Mouse (Mus musculus) myocyte (in vitro differentiated cells): ENCODE results near the gene Oxld1. TPM values are rescaled to one million over a fixed set of nuclear protein-coding genes. Genes with fewer than 3 reads are reported as not detected.

Experiments used
- H3K27me3 ChIP-seq: one replicate; pipeline ENCODE4 v1.6.1; 2011; ENCODE audit not compliant: control insufficient read depth, insufficient read depth, insufficient read length
- H3K36me3 ChIP-seq: one replicate; pipeline ENCODE4 v1.6.1; 2011; ENCODE audit not compliant: control insufficient read depth, insufficient read depth
- H3K4me2 ChIP-seq: one replicate; pipeline ENCODE4 v1.6.1; 2011; ENCODE audit warnings: low read depth, control low read depth
- H3K4me3 ChIP-seq: one replicate; pipeline ENCODE4 v1.5.1; 2011; ENCODE audit warnings: mild to moderate bottlenecking, control low read depth, moderate library complexity
- H3K79me2 ChIP-seq: one replicate; pipeline ENCODE4 v1.6.1; 2011; ENCODE audit not compliant: control insufficient read depth, insufficient read depth
- H3ac ChIP-seq: one replicate; pipeline ENCODE4 v1.6.1; 2011; ENCODE audit not compliant: control insufficient read depth, insufficient read length
- CEBPB ChIP-seq: IDR thresholded peaks from 2 replicates; pipeline ENCODE4 v1.6.1; 2011; ENCODE audit warnings: mild to moderate bottlenecking, moderate library complexity; ENCODE audit not compliant: poor library complexity, insufficient read depth, severe bottlenecking
- E2F4 ChIP-seq: IDR thresholded peaks from one replicate; pipeline ENCODE4 v1.6.1; 2011; ENCODE audit warnings: mild to moderate bottlenecking, control low read depth, moderate library complexity; ENCODE audit not compliant: insufficient read depth
- MAX ChIP-seq: IDR thresholded peaks from one replicate; pipeline ENCODE4 v1.6.1; 2011; ENCODE audit warnings: low read depth, mild to moderate bottlenecking, control low read depth
- MYOD1 ChIP-seq, 3 experiments: IDR thresholded peaks; one replicate each; pipeline ENCODE4 v1.6.1; 2011; ENCODE audit warnings: control low read depth in 2 of 3, low read depth in 2 of 3, mild to moderate bottlenecking in 2 of 3, moderate library complexity in 1 of 3; ENCODE audit not compliant: insufficient read length in 2 of 3, control insufficient read depth in 1 of 3
- MYOG ChIP-seq, 3 experiments: IDR thresholded peaks; one replicate each; pipeline ENCODE4 v1.6.1; 2011; ENCODE audit warnings: control low read depth in 2 of 3, low read depth in 2 of 3, mild to moderate bottlenecking in 2 of 3; ENCODE audit not compliant: insufficient read length in 2 of 3, control insufficient read depth in 1 of 3, insufficient read depth in 1 of 3
- POLR2A ChIP-seq: IDR thresholded peaks from one replicate; pipeline ENCODE4 v1.6.1; 2011; ENCODE audit warnings: low read depth, mild to moderate bottlenecking, control low read depth, moderate library complexity; ENCODE audit not compliant: insufficient read length
- POLR2AphosphoS2 ChIP-seq: IDR thresholded peaks from one replicate; pipeline ENCODE4 v1.6.1; 2011; ENCODE audit warnings: low read depth, control low read depth; ENCODE audit not compliant: insufficient read length
- REST ChIP-seq: IDR thresholded peaks from one replicate; pipeline ENCODE4 v1.6.1; 2011; ENCODE audit warnings: mild to moderate bottlenecking, control low read depth, moderate library complexity; ENCODE audit not compliant: insufficient read depth, insufficient read length
- SRF ChIP-seq: IDR thresholded peaks from one replicate; pipeline ENCODE4 v1.6.1; 2011; ENCODE audit warnings: low read depth; ENCODE audit not compliant: control insufficient read depth, insufficient read length
- TCF12 ChIP-seq: IDR thresholded peaks from one replicate; pipeline ENCODE4 v1.6.1; 2011; ENCODE audit warnings: mild to moderate bottlenecking, control low read depth; ENCODE audit not compliant: poor library complexity, insufficient read depth, severe bottlenecking
- TCF3 ChIP-seq: IDR thresholded peaks from one replicate; pipeline ENCODE4 v1.6.1; 2011; ENCODE audit warnings: low read depth, control low read depth; ENCODE audit not compliant: insufficient read length
- USF1 ChIP-seq: IDR thresholded peaks from one replicate; pipeline ENCODE4 v1.6.1; 2011; ENCODE audit warnings: low read depth, mild to moderate bottlenecking, control low read depth, moderate library complexity
- polyA plus RNA-seq: library from polyadenylated mRNA; unstranded; fragments of >200 nt; fragmentation: generic; extraction: Trizol; gene quantifications from one replicate; pipeline ENCODE4 v1.2.1, GENCODE M21; 2012; ENCODE audit warnings: missing spikeins

Gene Oxld1
- polyA plus RNA-seq, 1 experiment = 17.4 TPM

GRCm38 (mm10) chr11:120484265-120484981, 26.6 kb upstream of the Oxld1 start, which contains the start of gene Mrpl12:
Gene Mrpl12 (plus strand): TSS chr11:120484613.
- TF ChIP-seq POLR2A (peak; percentile 84), TCF3 (no peak), MYOG (IDR thresholded peaks at IDR 0.05; ENCODE audit: control insufficient read depth in 1 of 3, insufficient read depth in 1 of 3, insufficient read length in 2 of 3, low read depth in 2 of 3) (peak in 2 of 3 experiments; percentile 12 to 59), POLR2AphosphoS2 (peak; percentile 90), MYOD1 (IDR thresholded peaks at IDR 0.05; ENCODE audit: control insufficient read depth in 1 of 3, insufficient read length in 2 of 3, low read depth in 2 of 3) (no peak), E2F4 (no peak), TCF12 (no peak), CEBPB (no peak), REST (no peak), SRF (peak; percentile 79), MAX (no peak), USF1 (no peak)
- H3K4me2 ChIP-seq = peak within 1 kb of the TSS; percentile 92
- H3K79me2 ChIP-seq = peaks cover 24% of the 10 kb centered on the region
- H3K4me3 ChIP-seq = peak within 1 kb of the TSS; percentile 91
- peak within 1 kb of the TSS; percentile 90 for H3ac ChIP-seq
- no peaks in the 10 kb centered on the region for H3K27me3 ChIP-seq
- H3K36me3 ChIP-seq = peaks cover 28% of the 10 kb centered on the region

- Histone ChIP-seq H3ac (no peak overlapping the region), H3K4me2 (peak overlapping the region; percentile 78), H3K36me3 (peaks cover 28% of the 10 kb centered on the region), H3K27me3 (no peaks in the 10 kb centered on the region), H3K4me3 (peak overlapping the region; percentile 91), H3K79me2 (peaks cover 24% of the 10 kb centered on the region)
- TF ChIP-seq MYOG (IDR thresholded peaks at IDR 0.05; ENCODE audit: control insufficient read depth in 1 of 3, insufficient read depth in 1 of 3, insufficient read length in 2 of 3, low read depth in 2 of 3) (no peak), MYOD1 (IDR thresholded peaks at IDR 0.05; ENCODE audit: control insufficient read depth in 1 of 3, insufficient read length in 2 of 3, low read depth in 2 of 3) (no peak), SRF (no peak), POLR2A (no peak)
Measured at GRCm38 (mm10) chr11:120483448-120483934, 25.6 kb upstream of the Oxld1 start.

GRCm38 (mm10) chr11:120472052-120472451, 14.2 kb upstream of the Oxld1 start:
- Histone ChIP-seq H3K4me2 (no peak overlapping the region), H3K27me3 (no peaks in the 10 kb centered on the region), H3K4me3 (no peak overlapping the region), H3ac (no peak overlapping the region), H3K79me2 (peaks cover 15% of the 10 kb centered on the region), H3K36me3 (peaks cover 27% of the 10 kb centered on the region)
- TF ChIP-seq USF1 (no peak), E2F4 (no peak), REST (no peak), MAX (no peak), MYOG (IDR thresholded peaks at IDR 0.05; ENCODE audit: control insufficient read depth in 1 of 3, insufficient read depth in 1 of 3, insufficient read length in 2 of 3, low read depth in 2 of 3) (no peak), TCF3 (no peak), POLR2A (no peak), TCF12 (no peak), MYOD1 (IDR thresholded peaks at IDR 0.05; ENCODE audit: control insufficient read depth in 1 of 3, insufficient read length in 2 of 3, low read depth in 2 of 3) (no peak), POLR2AphosphoS2 (no peak), CEBPB (no peak), SRF (no peak)

- Histone ChIP-seq H3K36me3 (peaks cover 21% of the 10 kb centered on the region), H3K4me3 (peak overlapping the region; percentile 74), H3K4me2 (peak overlapping the region; percentile 91), H3K79me2 (peaks cover 22% of the 10 kb centered on the region), H3K27me3 (no peaks in the 10 kb centered on the region), H3ac (peak overlapping the region; percentile 67)
- TF ChIP-seq CEBPB (no peak), TCF3 (no peak), POLR2AphosphoS2 (no peak), SRF (no peak), USF1 (no peak), MYOD1 (IDR thresholded peaks at IDR 0.05; ENCODE audit: control insufficient read depth in 1 of 3, insufficient read length in 2 of 3, low read depth in 2 of 3) (no peak), MYOG (IDR thresholded peaks at IDR 0.05; ENCODE audit: control insufficient read depth in 1 of 3, insufficient read depth in 1 of 3, insufficient read length in 2 of 3, low read depth in 2 of 3) (no peak), E2F4 (no peak), POLR2A (no peak), REST (no peak), TCF12 (no peak)
Measured at GRCm38 (mm10) chr11:120467736-120468092, 9.8 kb upstream of the Oxld1 start.
